Mouse (Mus musculus) neural tube, embryonic 12.5 days (tissue): ENCODE data around the gene Gpr61. TPM values are rescaled to one million over a fixed set of nuclear protein-coding genes. Genes with fewer than 3 reads are reported as not detected.
A peak's percentile ranks its signal among the peaks of the same experiment; 100 is the strongest.

Experiments used
- ATAC-seq: fragments of 200-750 bp; cut with Nextera tagmentation; 2 replicates; pipeline ENCODE4 v1.8.0; 2017; ENCODE audit warnings: low read depth, mild to moderate bottlenecking, moderate TSS enrichment, moderate library complexity; ENCODE audit not compliant: low FRiP score
- H3K27ac ChIP-seq: fragments of 300-500 bp; sonication (generic); 2 replicates; pipeline ENCODE4 v1.5.1; 2016
- H3K27me3 ChIP-seq: fragments of 300-500 bp; sonication (generic); replicated peaks from 2 replicates; pipeline ENCODE4 v1.6.1; 2016; ENCODE audit warnings: mild to moderate bottlenecking
- H3K36me3 ChIP-seq: fragments of 300-500 bp; sonication (generic); 2 replicates; pipeline ENCODE4 v1.6.1; 2016; ENCODE audit warnings: mild to moderate bottlenecking
- H3K4me1 ChIP-seq: fragments of 300-500 bp; sonication (generic); 2 replicates; pipeline ENCODE4 v1.6.1; 2016
- H3K4me2 ChIP-seq: fragments of 300-500 bp; sonication (generic); replicated peaks from 2 replicates; pipeline ENCODE4 v1.6.1; 2016; ENCODE audit warnings: mild to moderate bottlenecking
- H3K4me3 ChIP-seq: fragments of 300-500 bp; sonication (generic); 2 replicates; pipeline ENCODE4 v1.5.1; 2016
- H3K9ac ChIP-seq: fragments of 300-500 bp; sonication (generic); 2 replicates; pipeline ENCODE4 v1.6.1; 2016; ENCODE audit warnings: mild to moderate bottlenecking
- H3K9me3 ChIP-seq: fragments of 300-500 bp; sonication (generic); 2 replicates; pipeline ENCODE4 v1.6.1; 2016; ENCODE audit warnings: mild to moderate bottlenecking
- WGBS: fragments of 180-500 bp; shearing (Covaris S2); methylation state at CpG from one replicate; pipeline ENCODE4 v1.1.7; 2016; 5-methylcytosine and 5-hydroxymethylcytosine counted together
- polyA plus RNA-seq: library from polyadenylated mRNA; unstranded; fragments of >200 nt; fragmentation: Nextera tagmentation; extraction: Ambion mirVana; gene quantifications from 2 replicates; pipeline ENCODE4 v1.2.1, GENCODE M21; 2016

Gpr61 gene
- polyA plus RNA-seq, 1 experiment from 2014 or later: 2.0 TPM

DNA sequence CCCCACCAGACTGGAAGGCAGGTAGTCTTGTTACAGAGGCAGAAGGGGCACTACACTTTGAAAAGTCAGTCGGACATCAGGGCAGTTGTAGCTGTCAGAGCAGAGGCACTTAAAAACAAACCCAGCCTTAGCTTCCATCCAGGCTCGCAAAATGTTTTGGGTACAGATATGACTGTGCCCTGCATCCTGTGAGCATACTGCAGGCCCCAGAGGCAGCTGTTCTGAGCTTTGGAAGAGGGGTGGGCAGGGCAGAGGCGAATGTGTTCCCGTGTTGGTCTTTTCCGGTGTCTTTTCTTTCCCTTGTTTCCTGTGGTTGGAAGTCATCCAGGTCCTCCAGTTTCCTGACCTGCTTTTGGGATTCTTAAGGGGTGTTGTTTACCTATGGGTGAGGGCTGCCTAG lies 35.2 kb upstream of the Gpr61 start:
- 78% methylated on average over 5 of the region's 5 CpGs for WGBS
- H3K4me2 ChIP-seq: peak overlapping the region; percentile 36; the same call in 1 of the 2 replicates
- no peak for ATAC-seq

DNA sequence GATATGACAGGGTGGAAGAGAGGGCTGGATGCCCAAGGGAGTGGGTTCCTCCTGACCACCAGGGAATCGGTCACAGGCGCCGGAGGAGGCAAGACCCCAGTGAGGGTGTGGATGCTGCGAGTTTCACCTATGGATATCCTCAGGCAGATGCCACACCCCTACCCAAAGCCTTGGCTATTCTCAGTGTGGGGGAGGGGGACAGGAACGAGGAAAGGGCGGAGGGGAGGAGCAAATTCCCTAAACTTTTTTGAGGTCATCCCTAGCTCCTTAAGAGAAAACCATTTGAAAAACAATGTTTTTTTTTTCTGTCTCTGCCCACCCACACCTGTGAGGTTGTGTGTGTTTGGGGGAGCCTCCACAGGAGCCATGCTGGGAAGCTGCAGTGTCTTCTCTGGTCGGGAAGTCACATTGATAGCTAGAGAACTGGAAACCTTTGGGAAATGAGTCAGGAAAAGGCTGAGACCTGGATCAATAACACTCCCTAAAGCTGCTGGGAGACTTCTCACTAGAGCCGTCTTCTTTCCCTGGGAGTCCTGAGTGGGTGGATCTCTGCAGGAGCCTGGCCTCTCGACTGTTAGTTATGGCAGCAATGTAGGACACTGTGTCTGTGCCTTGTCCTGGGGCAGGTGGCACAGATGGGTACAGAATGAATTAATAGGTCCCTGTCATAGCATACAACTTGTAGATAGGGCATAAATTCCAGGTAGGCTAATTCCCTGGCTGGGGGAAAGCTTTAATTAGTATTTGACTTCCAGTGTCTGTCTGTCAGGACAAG lies 34.2 kb upstream of the Gpr61 start:
- H3K4me3 ChIP-seq: no peak overlapping the region
- H3K4me2 ChIP-seq: peak overlapping the region; percentile 36; the same call in 1 of the 2 replicates
- no peak for ATAC-seq
- H3K9ac ChIP-seq: no peak overlapping the region
- H3K27me3 ChIP-seq: 0 out of 2 replicates have a peak, but pooled peaks cover 5% of the 10 kb centered on the region
- no peak overlapping the region for H3K27ac ChIP-seq
- H3K9me3 ChIP-seq: no peaks in the 10 kb centered on the region
- 68% methylated on average over 9 of the region's 9 CpGs for WGBS
- peaks cover 9% of the 10 kb centered on the region; the same call in 1 of the 2 replicates for H3K36me3 ChIP-seq
- peaks cover 33% of the 10 kb centered on the region for H3K4me1 ChIP-seq

More for the DNA sequence above, 35.2 kb upstream of the Gpr61 start:
- Histone ChIP-seq H3K36me3 (peaks cover 9% of the 10 kb centered on the region; the same call in 1 of the 2 replicates), H3K9me3 (no peaks in the 10 kb centered on the region), H3K27me3 (0 out of 2 replicates have a peak, but pooled peaks cover 5% of the 10 kb centered on the region), H3K4me3 (no peak overlapping the region), H3K9ac (no peak overlapping the region), H3K4me1 (peaks cover 36% of the 10 kb centered on the region), H3K27ac (no peak overlapping the region)

DNA sequence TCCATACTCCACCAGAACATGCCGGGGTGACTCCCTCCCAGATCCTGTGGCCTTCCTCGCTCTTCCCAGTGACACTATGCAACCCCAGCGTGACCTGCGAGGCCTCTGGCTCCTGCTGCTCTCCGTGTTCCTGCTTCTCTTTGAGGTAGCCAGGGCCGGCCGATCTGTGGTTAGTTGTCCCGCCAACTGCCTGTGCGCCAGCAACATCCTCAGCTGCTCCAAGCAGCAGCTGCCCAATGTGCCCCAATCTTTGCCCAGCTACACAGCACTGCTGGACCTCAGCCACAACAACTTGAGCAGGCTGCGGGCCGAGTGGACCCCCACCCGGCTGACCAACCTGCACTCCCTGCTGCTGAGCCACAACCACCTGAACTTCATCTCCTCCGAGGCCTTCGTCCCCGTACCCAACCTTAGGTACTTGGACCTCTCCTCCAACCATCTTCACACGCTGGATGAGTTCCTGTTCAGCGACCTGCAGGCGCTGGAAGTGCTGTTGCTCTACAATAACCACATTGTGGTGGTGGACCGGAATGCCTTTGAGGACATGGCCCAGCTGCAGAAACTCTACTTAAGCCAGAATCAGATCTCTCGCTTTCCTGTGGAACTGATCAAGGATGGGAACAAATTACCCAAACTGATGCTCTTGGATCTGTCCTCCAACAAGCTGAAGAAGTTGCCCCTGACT lies 32.6 kb upstream of the Gpr61 start:
- H3K36me3 ChIP-seq: peaks cover 9% of the 10 kb centered on the region; the same call in 1 of the 2 replicates
- 0 out of 2 replicates have a peak, but pooled peaks cover 5% of the 10 kb centered on the region for H3K27me3 ChIP-seq
- WGBS: 61% methylated on average over 20 of the region's 20 CpGs
- H3K4me1 ChIP-seq: peaks cover 33% of the 10 kb centered on the region
- peak; percentile 15 for ATAC-seq
- H3K9ac ChIP-seq: peak overlapping the region; percentile 84
- no peaks in the 10 kb centered on the region for H3K9me3 ChIP-seq
- peak overlapping the region; percentile 80 for H3K4me3 ChIP-seq
- H3K27ac ChIP-seq: no peak overlapping the region
- H3K4me2 ChIP-seq: peak overlapping the region; percentile 93

DNA sequence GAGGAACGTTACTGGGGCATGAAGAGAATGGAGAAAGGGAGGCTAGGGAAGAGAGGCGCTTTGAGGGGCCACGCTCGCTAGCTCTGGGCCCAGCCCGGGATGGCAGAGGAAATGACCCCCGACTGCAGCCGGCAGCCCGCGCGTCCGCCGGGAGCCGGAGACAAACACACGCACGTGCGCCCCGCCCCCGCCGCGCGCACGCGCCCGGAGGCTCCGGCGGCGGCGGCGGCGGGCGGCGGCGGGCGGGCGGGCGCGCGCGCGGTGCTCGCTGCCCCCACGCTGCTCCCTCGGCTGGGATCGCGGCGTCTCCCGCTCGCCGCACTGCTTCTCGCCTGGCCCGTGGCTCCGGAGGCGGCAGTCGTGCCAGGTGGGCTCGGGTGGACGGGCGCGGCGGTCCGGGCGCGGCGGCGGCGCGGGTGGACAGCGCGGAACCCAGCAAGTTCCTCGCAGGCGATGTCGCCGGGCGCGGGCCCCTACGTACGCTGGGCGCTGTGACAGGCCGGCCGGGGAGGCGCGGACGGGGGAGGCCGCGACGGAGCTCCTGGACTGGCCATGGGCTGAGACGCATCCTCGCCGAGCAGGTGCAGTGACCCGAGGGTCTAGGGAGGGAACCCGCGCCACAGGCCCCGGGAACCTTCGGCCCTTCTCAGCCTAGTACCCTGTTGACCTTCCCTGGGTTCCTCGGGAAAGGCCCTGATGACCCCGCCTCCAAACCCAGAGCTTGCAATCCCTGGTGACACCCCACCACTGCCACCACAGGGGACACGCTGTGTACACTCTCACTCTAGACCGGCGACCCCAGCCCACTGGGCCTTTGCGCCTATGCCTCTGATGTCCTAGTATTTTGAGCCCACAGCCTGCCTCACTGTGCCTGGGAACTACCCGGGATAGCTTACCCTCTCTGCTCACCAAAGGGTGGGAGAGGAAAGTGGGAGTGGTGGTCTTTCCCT lies 31.7 kb upstream of the Gpr61 start, which contains the start of gene Amigo1:
Gene Amigo1, plus strand, starts transcription at position 238 of the 950 bp plus-strand sequence.
- H3K27me3 ChIP-seq: 0 out of 2 replicates have a peak, but pooled peaks cover 5% of the 10 kb centered on the region
- WGBS: 2% methylated on average over 70 of the region's 100 CpGs
- peak; percentile 71 for ATAC-seq

DNA sequence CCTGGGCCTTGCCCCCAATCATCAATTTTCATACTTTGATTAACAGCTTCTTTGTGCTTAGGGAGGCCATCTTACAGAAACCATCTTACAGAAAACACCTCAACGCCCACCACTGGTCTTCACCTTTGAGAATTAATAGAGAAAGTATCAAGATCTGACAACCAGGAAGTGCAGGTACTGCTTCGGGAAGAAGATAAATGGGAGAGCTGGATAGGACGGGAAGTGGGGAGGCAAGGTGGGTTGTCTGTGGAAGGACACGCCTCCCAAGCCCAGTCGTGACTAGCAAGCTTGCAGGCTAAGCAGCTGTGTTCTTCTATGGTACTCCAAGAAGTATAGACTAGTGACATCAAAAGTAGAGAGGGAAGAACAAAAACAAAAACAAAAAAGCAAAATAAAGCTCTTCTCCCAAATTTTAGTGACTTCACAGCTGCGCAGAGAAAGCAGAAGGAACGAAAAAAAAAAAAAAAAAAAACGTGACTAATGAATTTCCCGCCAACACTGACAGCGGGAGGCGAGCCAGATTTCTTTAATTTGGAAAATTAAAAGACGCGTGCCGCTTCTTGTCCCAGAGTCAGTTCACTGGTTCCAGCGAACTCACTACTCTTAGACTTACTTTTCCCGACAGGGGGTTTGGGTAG lies 30.9 kb upstream of the Gpr61 start:
- H3K9me3 ChIP-seq: no peaks in the 10 kb centered on the region
- no peak for ATAC-seq
- no peak overlapping the region for H3K9ac ChIP-seq
- no peak overlapping the region for H3K27ac ChIP-seq
- H3K4me3 ChIP-seq: peak overlapping the region; percentile 80
- peaks cover 30% of the 10 kb centered on the region for H3K4me1 ChIP-seq
- 0 out of 2 replicates have a peak, but pooled peaks cover 5% of the 10 kb centered on the region for H3K27me3 ChIP-seq
- H3K4me2 ChIP-seq: peak overlapping the region; percentile 93
- peaks cover 6% of the 10 kb centered on the region; the same call in 1 of the 2 replicates for H3K36me3 ChIP-seq
- 3% methylated on average over 16 of the region's 16 CpGs for WGBS

More for the DNA sequence above, 31.7 kb upstream of the Gpr61 start, which contains the start of gene Amigo1:
- no peaks in the 10 kb centered on the region for H3K9me3 ChIP-seq
- H3K36me3 ChIP-seq: peaks cover 9% of the 10 kb centered on the region; the same call in 1 of the 2 replicates
- peaks cover 33% of the 10 kb centered on the region for H3K4me1 ChIP-seq
- H3K4me2 ChIP-seq: peak within 1 kb of the TSS; percentile 93
- H3K27ac ChIP-seq: no peak within 1 kb of the TSS
- peak within 1 kb of the TSS; percentile 84 for H3K9ac ChIP-seq
- H3K4me3 ChIP-seq: peak within 1 kb of the TSS; percentile 80

DNA sequence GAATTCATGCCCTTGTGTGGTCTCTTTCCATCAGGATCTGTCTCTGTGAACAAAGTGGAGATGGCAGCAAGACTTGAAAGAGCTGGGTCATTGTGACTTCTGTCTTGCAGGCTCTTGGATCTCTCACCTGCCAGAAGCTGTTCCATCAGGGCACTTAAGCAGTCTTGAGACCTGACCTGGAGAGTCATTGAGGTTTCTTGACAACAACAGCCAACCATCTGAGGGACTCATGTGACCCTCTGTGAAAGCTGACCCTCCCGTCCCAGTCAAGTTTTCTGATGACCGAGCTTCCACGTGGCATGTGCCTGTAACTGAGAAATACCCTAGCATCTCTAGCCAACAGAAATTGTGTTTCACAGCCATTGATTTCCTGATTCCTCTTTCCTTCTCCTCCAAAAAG lies 30.1 kb upstream of the Gpr61 start:
- Histone ChIP-seq H3K36me3 (peaks cover 6% of the 10 kb centered on the region; the same call in 1 of the 2 replicates), H3K4me2 (no peak overlapping the region), H3K27me3 (0 out of 2 replicates have a peak, but pooled peaks cover 5% of the 10 kb centered on the region), H3K4me3 (no peak overlapping the region), H3K9ac (no peak overlapping the region), H3K9me3 (no peaks in the 10 kb centered on the region), H3K4me1 (peaks cover 28% of the 10 kb centered on the region), H3K27ac (no peak overlapping the region)
- 72% methylated on average over 3 of the region's 3 CpGs for WGBS
- ATAC-seq: no peak

DNA sequence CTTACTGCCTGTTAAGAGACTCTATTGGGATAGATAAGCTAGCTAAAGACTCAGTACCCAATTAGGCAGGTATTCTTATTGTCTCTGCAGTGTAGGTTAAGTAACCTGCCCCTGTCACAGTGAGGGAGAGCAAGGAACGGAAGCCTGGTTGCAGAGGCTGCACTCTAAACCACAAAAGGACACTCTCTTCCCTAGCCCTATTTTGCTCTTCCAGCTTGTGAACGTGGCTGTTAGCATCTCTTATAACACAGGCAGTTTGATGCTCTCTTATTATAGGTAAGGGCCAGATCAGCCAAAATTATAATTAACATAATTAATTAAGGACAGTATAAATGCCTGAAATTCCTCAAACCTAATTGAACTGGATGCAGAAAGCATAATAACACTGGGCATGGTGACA lies 25.8 kb upstream of the Gpr61 start:
- no peak overlapping the region for H3K4me2 ChIP-seq
- H3K9ac ChIP-seq: no peak overlapping the region
- no peaks in the 10 kb centered on the region for H3K36me3 ChIP-seq
- no peaks in the 10 kb centered on the region for H3K9me3 ChIP-seq
- H3K27ac ChIP-seq: no peak overlapping the region
- H3K4me1 ChIP-seq: peaks cover 3% of the 10 kb centered on the region
- no peak for ATAC-seq
- WGBS: 56% methylated on average over 2 of the region's 2 CpGs
- no peaks in the 10 kb centered on the region for H3K27me3 ChIP-seq
- H3K4me3 ChIP-seq: no peak overlapping the region

DNA sequence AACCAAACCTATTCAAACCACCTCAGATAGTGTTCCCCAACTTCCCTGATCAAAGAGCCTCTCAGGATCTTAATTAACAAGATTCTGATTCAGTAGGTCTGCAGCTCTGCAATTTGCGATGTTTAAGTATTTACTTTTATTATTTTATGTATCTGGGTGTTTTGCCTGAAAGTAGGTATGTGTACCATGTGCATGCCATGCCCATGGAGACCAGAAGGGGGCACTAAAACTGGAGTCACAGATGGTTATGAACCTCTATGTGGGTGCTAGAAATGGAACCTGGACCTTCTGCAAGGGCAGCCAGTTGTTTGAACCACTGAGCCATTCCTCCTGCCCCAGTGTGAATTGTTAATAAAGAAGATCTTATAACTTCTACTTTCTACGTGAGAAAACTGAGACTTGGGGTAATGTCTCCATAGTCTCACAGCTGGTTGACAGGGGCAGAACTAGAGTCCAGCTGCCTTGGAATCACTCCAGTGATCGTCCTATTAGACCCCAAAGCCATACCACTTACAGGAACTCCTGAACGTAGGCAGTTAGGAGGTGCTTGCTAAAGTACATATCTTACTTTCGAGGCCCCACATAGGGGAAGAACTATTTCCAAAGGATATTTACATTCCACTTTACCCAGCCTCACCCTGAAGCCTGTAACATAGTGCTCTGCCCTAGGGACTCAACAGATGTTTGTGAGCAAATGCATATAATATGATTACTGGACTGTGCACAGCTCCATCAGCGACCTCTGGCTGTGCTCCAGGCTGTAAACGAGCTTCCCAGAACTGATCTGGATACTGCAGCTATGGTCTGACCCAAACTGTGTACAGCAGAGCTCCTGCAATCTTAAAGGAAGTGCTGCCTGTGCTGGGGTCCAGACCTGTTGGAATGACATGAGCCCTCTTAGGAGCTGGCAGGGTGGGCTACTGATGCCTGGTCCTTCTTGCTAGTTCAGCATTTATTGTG lies 24.4 kb upstream of the Gpr61 start:
- WGBS: 82% methylated on average over 7 of the region's 7 CpGs
- Histone ChIP-seq H3K9ac (no peak overlapping the region), H3K27me3 (no peaks in the 10 kb centered on the region), H3K27ac (no peak overlapping the region), H3K4me1 (peaks cover 9% of the 10 kb centered on the region), H3K36me3 (no peaks in the 10 kb centered on the region), H3K4me3 (no peak overlapping the region), H3K9me3 (no peaks in the 10 kb centered on the region), H3K4me2 (no peak overlapping the region)
- no peak for ATAC-seq

DNA sequence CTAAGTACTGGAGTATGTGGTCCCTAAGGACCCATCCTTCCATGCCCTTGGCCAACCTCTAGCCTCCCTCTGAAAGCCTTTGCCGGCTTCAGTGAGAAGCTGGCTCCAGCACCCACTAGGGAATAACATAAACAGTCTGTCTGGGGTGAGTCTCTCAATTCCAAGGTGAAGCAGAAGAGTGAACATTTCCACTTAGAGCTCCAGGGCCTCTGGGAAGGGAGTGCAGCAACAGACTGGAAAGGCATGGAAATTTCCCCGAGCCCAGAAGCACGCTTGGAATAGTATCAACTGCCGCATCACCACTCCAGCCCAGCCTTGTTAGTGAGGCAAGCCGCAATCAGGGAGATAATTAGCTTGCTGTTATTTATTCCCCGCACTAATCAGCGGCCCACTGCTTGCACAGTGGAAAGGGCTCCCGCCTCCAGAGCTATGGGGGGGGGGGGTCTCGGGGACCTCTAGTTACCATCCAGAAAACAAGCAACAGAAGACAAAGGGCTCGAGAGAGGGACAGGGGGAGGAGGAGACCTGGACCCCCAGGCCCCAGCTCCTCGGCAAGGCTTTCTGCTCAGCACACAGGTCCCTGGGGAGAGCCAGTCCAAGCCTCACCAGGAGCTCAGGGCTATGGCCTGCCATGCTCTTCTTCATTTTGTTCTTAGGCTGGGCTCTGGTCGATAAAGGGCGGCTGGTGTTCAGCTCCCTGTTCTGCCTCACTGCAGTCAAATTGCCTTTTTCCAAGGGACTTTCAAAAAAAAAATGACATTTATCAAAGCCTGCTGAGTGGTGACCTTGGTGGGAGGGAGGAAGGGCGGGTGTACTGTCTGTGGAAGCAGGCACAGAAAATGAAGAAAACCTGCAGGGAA lies 20.2 kb upstream of the Gpr61 start:
- 13% methylated on average over 14 of the region's 14 CpGs for WGBS
- peaks cover 9% of the 10 kb centered on the region for H3K4me1 ChIP-seq
- ATAC-seq: peak; percentile 83
- H3K27ac ChIP-seq: no peak overlapping the region
- no peaks in the 10 kb centered on the region for H3K9me3 ChIP-seq
- no peaks in the 10 kb centered on the region for H3K36me3 ChIP-seq
- peak overlapping the region; percentile 30 for H3K4me2 ChIP-seq
- H3K4me3 ChIP-seq: no peak overlapping the region
- H3K9ac ChIP-seq: no peak overlapping the region; the same call in 1 of the 2 replicates
- no peaks in the 10 kb centered on the region for H3K27me3 ChIP-seq

DNA sequence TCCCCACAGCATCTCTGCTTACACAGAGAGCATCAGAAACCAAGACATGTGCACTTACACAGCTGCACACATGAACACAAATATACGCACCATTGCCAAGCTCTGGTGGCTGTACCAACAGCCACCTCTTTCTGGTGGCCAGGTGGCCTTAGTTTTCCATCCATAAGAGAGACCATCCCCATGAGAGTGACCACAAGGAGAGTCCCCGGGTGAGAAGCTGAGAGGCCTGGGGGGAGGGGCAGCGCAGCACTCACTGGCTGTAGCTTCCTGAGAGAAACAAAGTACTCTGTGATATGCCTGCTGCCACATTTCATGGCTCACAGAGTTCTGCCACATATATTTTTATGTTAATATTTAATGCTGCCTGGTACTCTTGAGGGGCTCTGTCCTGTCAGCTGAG lies 14.5 kb upstream of the Gpr61 start:
- no peaks in the 10 kb centered on the region for H3K36me3 ChIP-seq
- H3K27ac ChIP-seq: no peak overlapping the region
- peaks cover 38% of the 10 kb centered on the region for H3K4me1 ChIP-seq
- ATAC-seq: no peak
- no peak overlapping the region; the same call in 1 of the 2 replicates for H3K4me2 ChIP-seq
- H3K4me3 ChIP-seq: no peak overlapping the region
- no peak overlapping the region for H3K9ac ChIP-seq
- no peaks in the 10 kb centered on the region for H3K27me3 ChIP-seq
- 29% methylated on average over 3 of the region's 3 CpGs for WGBS
- no peaks in the 10 kb centered on the region for H3K9me3 ChIP-seq
